Mouse (Mus musculus) myocyte (in vitro differentiated cells): ENCODE results near the gene Lect2. TPM values are rescaled to one million over a fixed set of nuclear protein-coding genes. Genes with fewer than 3 reads are reported as not detected.

Source experiments
- H3K27me3 ChIP-seq: one replicate; pipeline ENCODE4 v1.6.1; 2011; ENCODE audit not compliant: control insufficient read depth, insufficient read depth, insufficient read length
- H3K36me3 ChIP-seq: one replicate; pipeline ENCODE4 v1.6.1; 2011; ENCODE audit not compliant: control insufficient read depth, insufficient read depth
- H3K4me2 ChIP-seq: one replicate; pipeline ENCODE4 v1.6.1; 2011; ENCODE audit warnings: low read depth, control low read depth
- H3K4me3 ChIP-seq: one replicate; pipeline ENCODE4 v1.5.1; 2011; ENCODE audit warnings: mild to moderate bottlenecking, control low read depth, moderate library complexity
- H3K79me2 ChIP-seq: one replicate; pipeline ENCODE4 v1.6.1; 2011; ENCODE audit not compliant: control insufficient read depth, insufficient read depth
- H3ac ChIP-seq: one replicate; pipeline ENCODE4 v1.6.1; 2011; ENCODE audit not compliant: control insufficient read depth, insufficient read length
- CEBPB ChIP-seq: IDR thresholded peaks from 2 replicates; pipeline ENCODE4 v1.6.1; 2011; ENCODE audit warnings: mild to moderate bottlenecking, moderate library complexity; ENCODE audit not compliant: poor library complexity, insufficient read depth, severe bottlenecking
- E2F4 ChIP-seq: IDR thresholded peaks from one replicate; pipeline ENCODE4 v1.6.1; 2011; ENCODE audit warnings: mild to moderate bottlenecking, control low read depth, moderate library complexity; ENCODE audit not compliant: insufficient read depth
- MAX ChIP-seq: IDR thresholded peaks from one replicate; pipeline ENCODE4 v1.6.1; 2011; ENCODE audit warnings: low read depth, mild to moderate bottlenecking, control low read depth
- MYOD1 ChIP-seq, 3 experiments: IDR thresholded peaks; one replicate each; pipeline ENCODE4 v1.6.1; 2011; ENCODE audit warnings: control low read depth in 2 of 3, low read depth in 2 of 3, mild to moderate bottlenecking in 2 of 3, moderate library complexity in 1 of 3; ENCODE audit not compliant: insufficient read length in 2 of 3, control insufficient read depth in 1 of 3
- MYOG ChIP-seq, 3 experiments: IDR thresholded peaks; one replicate each; pipeline ENCODE4 v1.6.1; 2011; ENCODE audit warnings: control low read depth in 2 of 3, low read depth in 2 of 3, mild to moderate bottlenecking in 2 of 3; ENCODE audit not compliant: insufficient read length in 2 of 3, control insufficient read depth in 1 of 3, insufficient read depth in 1 of 3
- POLR2A ChIP-seq: IDR thresholded peaks from one replicate; pipeline ENCODE4 v1.6.1; 2011; ENCODE audit warnings: low read depth, mild to moderate bottlenecking, control low read depth, moderate library complexity; ENCODE audit not compliant: insufficient read length
- POLR2AphosphoS2 ChIP-seq: IDR thresholded peaks from one replicate; pipeline ENCODE4 v1.6.1; 2011; ENCODE audit warnings: low read depth, control low read depth; ENCODE audit not compliant: insufficient read length
- REST ChIP-seq: IDR thresholded peaks from one replicate; pipeline ENCODE4 v1.6.1; 2011; ENCODE audit warnings: mild to moderate bottlenecking, control low read depth, moderate library complexity; ENCODE audit not compliant: insufficient read depth, insufficient read length
- SRF ChIP-seq: IDR thresholded peaks from one replicate; pipeline ENCODE4 v1.6.1; 2011; ENCODE audit warnings: low read depth; ENCODE audit not compliant: control insufficient read depth, insufficient read length
- TCF12 ChIP-seq: IDR thresholded peaks from one replicate; pipeline ENCODE4 v1.6.1; 2011; ENCODE audit warnings: mild to moderate bottlenecking, control low read depth; ENCODE audit not compliant: poor library complexity, insufficient read depth, severe bottlenecking
- TCF3 ChIP-seq: IDR thresholded peaks from one replicate; pipeline ENCODE4 v1.6.1; 2011; ENCODE audit warnings: low read depth, control low read depth; ENCODE audit not compliant: insufficient read length
- USF1 ChIP-seq: IDR thresholded peaks from one replicate; pipeline ENCODE4 v1.6.1; 2011; ENCODE audit warnings: low read depth, mild to moderate bottlenecking, control low read depth, moderate library complexity
- polyA plus RNA-seq: library from polyadenylated mRNA; unstranded; fragments of >200 nt; fragmentation: generic; extraction: Trizol; gene quantifications from one replicate; pipeline ENCODE4 v1.2.1, GENCODE M21; 2012; ENCODE audit warnings: missing spikeins

Lect2 gene
- polyA plus RNA-seq, 1 experiment: not detected

GRCm38 (mm10) chr13:56513595-56513994, 34.7 kb downstream of the Lect2 start:
- H3K27me3 ChIP-seq: peaks cover 5% of the 10 kb centered on the region
- H3K4me3 ChIP-seq: no peak overlapping the region
- no peaks in the 10 kb centered on the region for H3K36me3 ChIP-seq
- H3K4me2 ChIP-seq: no peak overlapping the region
- no peak overlapping the region for H3ac ChIP-seq
- TF ChIP-seq E2F4 (no peak), MYOD1 (IDR thresholded peaks at IDR 0.05; ENCODE audit: control insufficient read depth in 1 of 3, insufficient read length in 2 of 3, low read depth in 2 of 3) (no peak), TCF12 (no peak), POLR2AphosphoS2 (no peak)
- no peaks in the 10 kb centered on the region for H3K79me2 ChIP-seq

- Histone ChIP-seq H3K4me2 (no peak overlapping the region), H3K36me3 (no peaks in the 10 kb centered on the region), H3ac (no peak overlapping the region), H3K4me3 (no peak overlapping the region), H3K79me2 (no peaks in the 10 kb centered on the region), H3K27me3 (peaks cover 11% of the 10 kb centered on the region)
- TF ChIP-seq E2F4 (no peak), POLR2AphosphoS2 (no peak), TCF12 (no peak), POLR2A (no peak), REST (no peak), CEBPB (no peak), MYOD1 (IDR thresholded peaks at IDR 0.05; ENCODE audit: control insufficient read depth in 1 of 3, insufficient read length in 2 of 3, low read depth in 2 of 3) (no peak), MYOG (IDR thresholded peaks at IDR 0.05; ENCODE audit: control insufficient read depth in 1 of 3, insufficient read depth in 1 of 3, insufficient read length in 2 of 3, low read depth in 2 of 3) (no peak), MAX (no peak), USF1 (no peak), SRF (no peak), TCF3 (no peak)
Measured at GRCm38 (mm10) chr13:56509796-56510195, 38.5 kb downstream of the Lect2 start.

GRCm38 (mm10) chr13:56506871-56507496, 41.3 kb downstream of the Lect2 start:
- no peak for TF ChIP-seq POLR2A
- TF ChIP-seq SRF: no peak
- TF ChIP-seq MYOG (IDR thresholded peaks at IDR 0.05; ENCODE audit: control insufficient read depth in 1 of 3, insufficient read depth in 1 of 3, insufficient read length in 2 of 3, low read depth in 2 of 3): no peak
- TF ChIP-seq MYOD1 (IDR thresholded peaks at IDR 0.05; ENCODE audit: control insufficient read depth in 1 of 3, insufficient read length in 2 of 3, low read depth in 2 of 3): no peak
- TF ChIP-seq REST: no peak
- TF ChIP-seq CEBPB: no peak
- Histone ChIP-seq H3K27me3 (peaks cover 33% of the 10 kb centered on the region), H3K4me3 (no peak overlapping the region), H3K79me2 (no peaks in the 10 kb centered on the region), H3K36me3 (no peaks in the 10 kb centered on the region), H3ac (no peak overlapping the region), H3K4me2 (no peak overlapping the region)

GRCm38 (mm10) chr13:56501866-56502420, 46.4 kb downstream of the Lect2 start:
- H3K4me3 ChIP-seq: no peak overlapping the region
- TF ChIP-seq POLR2A (no peak), POLR2AphosphoS2 (no peak), MYOG (IDR thresholded peaks at IDR 0.05; ENCODE audit: control insufficient read depth in 1 of 3, insufficient read depth in 1 of 3, insufficient read length in 2 of 3, low read depth in 2 of 3) (no peak), TCF3 (no peak), E2F4 (no peak), MAX (no peak), MYOD1 (IDR thresholded peaks at IDR 0.05; ENCODE audit: control insufficient read depth in 1 of 3, insufficient read length in 2 of 3, low read depth in 2 of 3) (no peak), SRF (no peak), CEBPB (no peak)

GRCm38 (mm10) chr13:56500636-56501035, 47.7 kb downstream of the Lect2 start:
- TF ChIP-seq E2F4: no peak
- no peaks in the 10 kb centered on the region for H3K79me2 ChIP-seq

More at GRCm38 (mm10) chr13:56501866-56502420, 46.4 kb downstream of the Lect2 start:
- H3K4me2 ChIP-seq: no peak overlapping the region
- H3K79me2 ChIP-seq: no peaks in the 10 kb centered on the region
- H3ac ChIP-seq: no peak overlapping the region
- peaks cover 36% of the 10 kb centered on the region for H3K27me3 ChIP-seq
- no peaks in the 10 kb centered on the region for H3K36me3 ChIP-seq

More at GRCm38 (mm10) chr13:56500636-56501035, 47.7 kb downstream of the Lect2 start:
- no peak overlapping the region for H3K4me3 ChIP-seq
- no peak overlapping the region for H3K4me2 ChIP-seq
- no peak overlapping the region for H3ac ChIP-seq
- peaks cover 34% of the 10 kb centered on the region for H3K27me3 ChIP-seq
- H3K36me3 ChIP-seq: no peaks in the 10 kb centered on the region
